Mouse (Mus musculus): ENCODE measurements around the gene Vps53.

DNA sequence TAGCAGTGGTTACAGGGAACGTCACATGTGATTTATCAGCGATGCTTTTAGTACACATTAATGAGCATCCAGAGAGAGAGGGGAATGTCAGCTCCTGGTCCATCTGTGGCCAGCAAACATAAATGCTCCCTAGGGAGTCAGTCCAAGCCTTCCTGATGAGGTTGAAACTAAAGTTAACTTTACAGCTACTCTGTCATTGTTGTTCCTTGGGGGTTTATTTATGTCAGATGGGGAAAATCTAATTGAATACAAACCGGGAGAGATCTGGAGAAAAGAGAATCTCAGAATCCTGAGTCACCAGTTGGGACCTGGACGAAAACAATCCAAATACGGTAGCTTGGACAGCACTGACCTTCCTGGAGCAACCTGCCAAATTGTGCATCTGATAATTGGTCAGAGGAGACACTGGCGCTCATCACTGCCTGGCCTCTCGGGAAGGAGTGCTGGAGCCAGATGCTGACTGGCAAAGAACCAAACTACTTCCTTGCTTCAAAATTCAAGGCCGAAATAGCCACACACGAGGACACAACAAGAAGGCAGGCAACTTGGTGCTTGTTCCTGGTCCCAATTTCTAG is 113.8 kb downstream of the Vps53 start:
- no peak for TF ChIP-seq CTCF (IDR thresholded peaks at IDR 0.05; ENCODE audit: borderline replicate concordance, insufficient read depth, low read depth, low read length)
- no peak for TF ChIP-seq POLR2A (IDR thresholded peaks at IDR 0.05; ENCODE audit: borderline replicate concordance, insufficient read depth, low read length)
